Mouse (Mus musculus) liver, embryonic 14.5 days (tissue): ENCODE results near the gene Olfr669.
"Not testable (repeated sequence)": the region's sequence is repeated elsewhere in the genome, so short reads cannot be mapped to it uniquely, and the experiment has no call there.

ENCODE experiments used
- CTCF ChIP-seq: IDR thresholded peaks from 2 replicates; pipeline ENCODE4 v1.5.1; 2016; ENCODE audit warnings: antibody characterized with exemption, low read depth, control low read depth
- EP300 ChIP-seq: IDR thresholded peaks from 2 replicates; pipeline ENCODE4 v1.6.1; 2016; ENCODE audit warnings: antibody characterized with exemption, low read depth

DNA sequence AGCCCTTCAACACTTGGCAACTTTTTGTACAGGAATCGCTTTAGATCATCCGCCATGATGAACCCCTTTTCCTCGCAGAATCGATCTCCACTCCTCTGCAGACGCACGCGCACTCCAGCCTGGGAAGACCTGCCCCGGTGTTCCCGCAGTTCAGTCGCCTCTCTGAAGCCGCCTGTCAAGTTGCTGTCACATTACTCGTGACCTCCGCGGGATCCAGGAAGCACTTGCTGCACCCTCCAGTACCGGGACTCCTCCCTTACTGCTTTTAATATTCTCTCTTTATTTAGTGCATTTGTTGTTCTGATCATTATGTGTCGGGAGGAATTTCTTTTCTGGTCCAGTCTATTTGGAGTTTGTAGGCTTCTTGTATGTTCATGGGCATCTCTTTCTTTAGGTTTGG is 16.2 kb downstream of the Olfr669 start:
- not testable (repeated sequence) for TF ChIP-seq CTCF, EP300
